13 mouse cellular contexts compared by ENCODE assay signal in genomic region chr6:104688439-104689125, GRCm38 (mm10).
DNase-seq lines count a peak whose midpoint lies in the region.
"Had no signal": no experiment of that assay in that cellular context is flagged by ENCODE, and none has a peak within 500 bp of the region (broad histone marks: within the 10 kb centered on the region; RNA-seq: fewer than 3 reads in every experiment).

No protein-coding gene starts in this region.

- intact Hi-C loops in heart, postnatal 36 days (cut with DNase I) = no loop called here

- peak; percentile 33 for DNase-seq in heart, adult 11 months
- no peak for DNase-seq in heart, postnatal 36 days
- DNase-seq in brain, adult 2 months (ENCODE audit: low read depth, low spot score) = peak; percentile 96
- peak; percentile 91 for DNase-seq in cerebellum, adult 8-10 months
- DNase-seq in forelimb bud, embryonic 11.5 days (ENCODE audit: low read depth, low spot score) = peak; percentile 56
- DNase-seq in frontal cortex, postnatal 14 days (ENCODE audit: low spot score in 2 of 2) = no peak
- no peak for DNase-seq in spleen, postnatal 14 days (ENCODE audit: low spot score in 2 of 2)
- no peak for DNase-seq in thymus, postnatal 25 days
- DNase-seq: adrenal gland, adult 2 months; gastrocnemius, postnatal 14 days; liver, postnatal 0 days; lung, postnatal 10 days; right cerebral cortex, postnatal 25 days had no signal

Comparison
In these comparisons a context has a peak if more than half of its experiments do, and no peak if none do; other contexts are left out.
1. DNase-seq: peak in heart, adult 11 months (single experiment), brain, adult 2 months (single experiment), cerebellum, adult 8-10 months (single experiment) and forelimb bud, embryonic 11.5 days (single experiment); none in heart, postnatal 36 days (0 of 2), frontal cortex, postnatal 14 days (0 of 2), spleen, postnatal 14 days (0 of 2) and thymus, postnatal 25 days (single experiment).